Mouse (Mus musculus): Measurements from ENCODE around the gene Pde10a.

Gene Pde10a

DNA sequence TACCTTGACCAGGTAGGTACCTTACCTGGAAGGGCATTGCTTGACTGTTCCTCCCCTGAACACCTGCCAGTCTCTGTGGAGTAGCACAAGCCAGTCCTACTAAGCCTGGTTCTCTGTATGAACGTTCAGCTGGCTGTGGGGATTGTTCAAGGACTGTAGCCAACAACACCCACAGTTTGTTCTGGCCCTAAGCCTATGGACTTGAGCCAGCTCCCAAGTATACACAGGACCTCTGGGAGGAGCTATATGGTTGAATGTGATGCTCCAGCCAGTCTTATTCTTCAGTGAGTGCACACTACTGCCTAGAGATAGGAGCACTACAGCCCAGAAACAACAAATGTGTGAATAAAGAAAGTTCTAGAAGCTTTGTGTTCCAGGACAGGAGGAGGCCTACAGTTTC lies 238.1 kb downstream of the Pde10a start:
- DNase-seq = peak; percentile 46 to 58

DNA sequence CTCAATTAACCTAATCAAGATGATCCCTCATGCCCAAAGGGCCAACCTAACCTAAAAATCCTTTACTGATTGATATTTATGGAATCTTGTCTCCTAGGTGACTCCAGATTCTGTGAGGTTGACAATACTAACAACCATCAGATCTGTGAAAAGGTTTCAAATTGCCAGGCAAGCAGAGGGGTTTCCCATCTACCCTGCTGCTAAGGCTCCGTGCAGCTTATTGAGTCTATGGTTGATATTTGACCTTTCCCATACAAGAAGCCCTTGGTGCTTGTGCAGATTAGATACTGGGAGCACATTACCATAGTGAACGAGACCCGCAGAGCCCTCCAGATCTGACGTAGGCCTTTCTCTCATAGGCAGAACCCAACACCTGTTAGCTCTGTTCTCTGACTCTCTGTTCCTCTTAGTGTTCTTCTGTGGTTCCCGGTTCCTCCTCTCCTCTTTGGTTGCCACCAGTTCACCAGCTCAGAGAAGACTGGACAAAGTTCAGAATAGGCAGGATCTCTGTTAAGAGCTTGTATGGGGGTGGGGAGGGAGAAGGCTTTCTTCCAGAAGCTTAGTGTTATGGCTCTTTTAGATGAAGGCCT lies 240.9 kb downstream of the Pde10a start:
- no peak for DNase-seq

DNA sequence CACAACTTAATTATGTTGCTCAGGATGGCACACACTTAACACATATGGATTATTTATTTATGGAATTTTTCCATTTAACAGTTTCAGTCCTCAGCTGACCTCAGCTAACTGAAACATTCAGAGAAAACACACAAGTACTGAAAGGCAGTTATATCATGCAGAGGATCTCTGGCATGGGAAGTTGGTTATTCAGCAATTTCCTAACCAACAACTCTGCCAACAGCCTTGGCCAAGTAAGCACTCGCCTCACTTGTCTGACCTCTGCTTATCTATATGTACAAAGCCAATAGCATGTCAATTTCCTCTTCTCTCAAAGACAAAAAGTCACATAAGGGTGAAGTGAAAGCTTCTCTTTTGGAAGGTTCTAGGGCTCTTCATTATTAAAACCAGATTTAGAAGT lies 244.0 kb downstream of the Pde10a start:
- DNase-seq = no peak

DNA sequence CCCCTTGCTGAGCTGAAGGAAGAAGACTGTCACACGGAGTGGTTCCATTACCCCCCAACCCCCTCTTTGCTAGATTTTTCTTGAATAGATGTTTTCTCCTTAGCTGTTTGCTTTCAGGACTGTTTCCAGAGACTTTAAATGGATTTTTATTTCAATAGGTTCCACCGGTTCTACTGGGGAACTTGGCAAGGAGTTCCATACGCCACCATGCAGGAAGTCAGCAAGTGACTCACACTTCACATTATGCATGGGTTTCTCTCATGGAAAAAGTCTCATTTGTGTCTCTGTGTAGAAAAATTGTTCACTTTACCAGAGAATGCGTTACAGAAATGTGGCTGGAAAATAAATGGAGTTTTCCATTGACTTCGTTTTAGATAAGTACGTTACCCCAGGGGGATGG lies 248.2 kb downstream of the Pde10a start:
- no peak for DNase-seq

DNA sequence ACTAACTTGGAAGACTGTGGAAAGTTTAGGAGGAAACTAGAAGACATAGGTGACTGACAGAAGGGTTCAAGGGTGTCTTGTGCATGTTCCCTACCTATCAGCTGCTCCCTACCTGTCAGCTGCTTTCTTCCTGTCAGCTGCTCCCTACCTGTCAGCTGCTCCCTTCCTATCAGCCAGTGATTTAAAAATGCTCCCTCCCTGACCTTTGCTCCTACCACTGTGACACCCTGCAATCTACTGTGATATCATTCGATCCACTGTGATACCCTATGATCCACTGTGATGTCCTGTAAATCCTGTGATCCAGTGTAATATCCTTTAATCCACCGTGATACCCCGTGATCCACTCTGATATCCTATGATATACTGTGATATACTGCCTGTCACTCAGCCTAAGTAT lies 249.1 kb downstream of the Pde10a start:
- no peak for DNase-seq

DNA sequence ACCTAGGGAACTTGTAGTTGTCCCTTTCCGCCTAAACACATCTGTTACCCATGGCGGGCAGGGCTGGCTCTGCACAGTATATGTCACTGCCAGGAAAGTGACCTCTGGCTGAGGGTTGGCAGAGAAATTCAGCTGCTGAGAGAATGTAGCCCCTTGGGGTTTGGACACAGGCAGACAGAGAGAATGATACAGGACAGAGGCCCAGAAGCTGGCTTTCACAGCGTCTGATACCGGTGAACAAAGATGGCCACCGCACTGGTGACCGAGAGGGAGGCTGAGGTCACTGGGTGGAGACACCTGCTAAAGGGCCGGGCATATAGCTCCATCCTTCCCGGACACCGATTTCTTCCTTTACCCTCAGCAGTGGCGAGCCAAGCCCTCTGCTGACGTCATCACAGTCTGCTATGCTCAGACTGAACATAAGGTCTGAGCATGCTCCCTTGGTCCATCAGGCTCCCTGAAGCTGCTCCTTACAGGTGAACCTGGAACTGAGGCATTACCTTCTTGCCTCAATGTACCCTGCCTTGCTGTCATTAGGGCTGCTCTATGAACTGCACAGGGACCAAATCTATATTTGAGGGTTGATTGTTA lies 250.5 kb downstream of the Pde10a start:
- DNase-seq = peak; percentile 49 to 53

DNA sequence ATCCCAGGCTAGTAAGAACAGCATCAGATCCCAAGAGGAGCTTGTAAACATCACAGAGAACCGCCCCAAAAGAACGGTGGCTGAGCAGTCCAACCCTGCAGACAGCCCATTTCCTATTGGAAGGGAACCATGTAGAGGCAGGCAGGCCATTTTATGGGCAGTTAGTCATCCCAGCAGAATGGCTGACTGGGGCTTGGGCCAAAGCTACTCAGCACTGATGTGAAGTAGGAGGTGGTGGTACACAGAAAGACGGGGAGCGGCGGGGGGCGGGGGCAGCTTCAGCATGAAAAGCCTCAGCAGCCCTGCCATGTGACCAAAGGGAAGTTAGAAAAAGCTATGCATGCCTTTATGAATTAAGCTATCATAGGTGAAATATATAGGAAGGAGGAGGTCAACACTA lies 252.5 kb downstream of the Pde10a start:
- peak in 1 of 2 experiments; percentile 16 for DNase-seq

DNA sequence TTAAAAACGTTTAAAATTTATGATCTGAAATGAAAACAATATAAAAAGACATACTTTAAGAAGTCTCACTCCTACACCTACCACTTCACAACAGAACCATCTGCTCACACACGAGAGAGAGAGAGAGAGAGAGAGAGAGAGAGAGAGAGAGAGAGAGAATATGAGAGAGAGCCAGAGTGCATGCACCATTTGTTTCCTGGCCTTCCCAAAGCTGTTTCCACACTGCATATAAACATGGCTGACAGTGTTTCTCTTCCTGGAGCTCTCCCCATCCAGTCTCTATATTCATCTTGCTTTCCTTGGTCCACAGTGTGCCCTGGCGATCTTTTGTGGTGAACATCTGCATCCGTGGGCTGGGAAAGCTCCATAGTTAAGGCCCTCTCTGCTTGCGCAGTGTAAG lies 253.7 kb downstream of the Pde10a start:
- DNase-seq = no peak

DNA sequence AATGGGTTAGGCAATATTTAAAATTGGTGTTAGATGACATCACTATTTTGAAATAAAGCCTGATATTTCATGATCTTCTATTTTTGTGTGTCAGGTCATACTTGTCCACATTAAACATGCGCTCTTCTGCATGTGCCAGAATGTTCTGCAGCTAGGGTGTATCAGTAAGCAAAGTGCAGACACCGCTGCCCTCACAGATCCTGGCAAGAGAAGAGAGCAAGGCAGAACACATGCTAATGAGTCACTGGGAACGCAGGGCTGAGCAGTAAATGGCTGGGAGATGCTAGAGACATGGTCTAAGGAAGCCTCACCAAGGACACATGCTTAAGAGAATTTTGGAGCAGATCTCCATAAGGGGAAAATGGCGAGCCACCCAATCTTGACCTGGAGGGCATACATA lies 255.3 kb downstream of the Pde10a start:
- no peak for DNase-seq

DNA sequence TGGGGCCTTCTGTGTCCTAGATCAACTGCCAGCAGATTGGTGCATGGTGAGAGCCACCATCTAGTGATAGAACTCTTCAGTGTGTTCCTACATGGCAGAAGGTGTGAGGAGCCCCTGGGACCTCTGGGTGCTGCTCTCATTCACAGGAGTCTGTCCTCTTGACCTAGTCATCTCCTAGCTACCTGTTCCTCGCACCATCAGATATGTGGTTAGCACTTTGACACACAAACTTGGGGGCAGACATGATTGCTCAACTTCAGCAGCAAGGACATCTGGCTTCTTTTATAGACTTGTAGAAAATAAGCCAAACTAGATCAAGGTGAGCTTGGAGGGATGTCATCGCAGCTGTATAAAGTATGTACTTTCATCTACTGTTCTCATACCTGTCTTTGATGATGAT lies 255.9 kb downstream of the Pde10a start:
- DNase-seq = no peak

DNA sequence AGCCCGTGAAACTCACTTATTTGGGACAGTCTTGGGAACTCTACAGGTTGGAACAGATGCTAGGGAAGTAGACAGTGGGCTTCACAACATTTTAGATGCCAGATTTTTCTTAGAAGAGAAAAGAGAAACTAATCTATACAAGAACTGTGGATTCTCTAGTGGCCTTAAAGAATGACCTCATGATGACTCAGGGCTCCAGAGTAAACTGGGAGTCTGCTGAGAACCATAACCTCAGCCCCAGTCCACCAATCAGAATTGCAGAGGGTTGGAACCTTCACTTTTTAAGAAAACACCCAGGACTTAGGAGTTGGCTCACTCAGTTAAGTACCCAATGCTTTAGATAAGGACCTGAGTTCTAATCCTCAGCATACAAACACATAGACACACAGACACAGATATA lies 256.4 kb downstream of the Pde10a start:
- DNase-seq = no peak

DNA sequence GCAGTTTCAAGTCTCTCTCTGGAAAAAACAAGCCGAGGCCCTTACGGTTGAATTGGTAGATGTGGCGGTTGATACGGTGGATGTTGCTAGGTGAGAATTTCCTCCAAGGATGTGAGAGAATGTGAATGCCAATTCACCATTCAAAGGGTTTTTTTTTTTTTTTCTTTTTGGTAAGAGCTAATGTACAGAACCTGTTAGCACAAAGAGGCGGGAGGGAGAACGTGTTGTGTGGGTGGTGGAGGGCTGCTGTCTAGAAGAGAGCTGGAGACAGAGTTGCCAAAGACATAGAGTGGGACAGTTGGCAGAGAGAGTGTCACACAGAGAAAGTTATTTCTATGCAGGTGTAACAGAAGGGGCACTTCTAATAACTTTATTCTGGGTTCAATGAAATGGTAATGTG lies 260.7 kb downstream of the Pde10a start:
- DNase-seq = no peak

DNA sequence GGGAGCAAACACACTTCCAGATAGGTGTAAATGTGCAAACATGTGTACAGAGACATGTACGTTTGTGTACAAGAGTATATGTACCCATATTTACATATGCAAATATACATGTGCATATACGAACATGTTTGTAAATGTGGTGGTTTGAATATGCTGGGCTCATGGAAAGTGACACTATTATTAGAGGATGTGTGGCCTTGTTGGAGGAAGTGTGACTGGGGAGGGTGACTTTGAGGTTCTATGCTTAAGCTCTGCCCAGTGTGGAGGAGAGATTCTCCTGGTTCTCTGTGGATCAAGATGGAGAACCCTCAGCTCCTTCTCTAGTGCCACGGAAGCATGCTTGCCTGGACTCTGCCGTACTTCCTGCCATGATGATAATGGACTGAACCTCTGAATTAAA lies 261.3 kb downstream of the Pde10a start:
- DNase-seq = no peak

DNA sequence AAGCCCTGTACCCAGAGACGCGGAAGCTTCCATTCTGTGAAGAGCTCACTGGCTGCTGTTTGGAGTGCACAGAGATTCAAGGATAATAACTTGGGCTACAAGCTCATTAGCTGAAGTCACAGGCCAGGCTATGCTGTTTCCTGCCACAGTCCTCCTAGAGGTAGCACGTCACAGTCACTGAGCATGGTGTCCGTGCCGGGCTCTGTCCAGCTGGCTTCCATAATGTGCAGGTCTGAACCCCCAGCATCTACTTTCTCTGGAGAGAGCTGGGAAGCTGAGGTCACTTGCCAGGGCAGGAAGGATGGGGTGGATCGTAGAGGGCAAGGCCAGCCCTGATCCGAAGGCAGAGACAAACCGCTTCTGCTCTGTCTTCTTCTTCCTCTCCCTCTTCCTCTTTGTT lies 262.6 kb downstream of the Pde10a start:
- DNase-seq = no peak

DNA sequence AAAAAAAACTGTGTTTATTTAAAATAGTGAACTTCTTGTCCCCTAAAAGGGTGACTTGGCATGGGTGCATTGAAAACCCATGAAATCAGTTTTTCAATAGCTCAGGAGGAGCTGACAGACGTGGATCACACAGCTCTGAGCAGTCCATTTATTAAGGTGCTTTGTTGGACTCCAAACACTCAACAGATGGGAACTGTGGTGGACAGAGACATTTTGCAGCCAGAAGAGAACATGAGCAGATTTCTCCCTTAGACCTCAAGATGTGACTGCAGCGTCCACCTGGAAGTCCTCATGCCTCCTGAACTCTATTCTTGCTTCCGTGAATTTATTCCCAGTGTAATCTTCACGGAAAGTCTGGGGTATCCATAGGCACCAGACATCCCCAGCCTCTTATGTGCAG lies 266.4 kb downstream of the Pde10a start:
- no peak for DNase-seq

DNA sequence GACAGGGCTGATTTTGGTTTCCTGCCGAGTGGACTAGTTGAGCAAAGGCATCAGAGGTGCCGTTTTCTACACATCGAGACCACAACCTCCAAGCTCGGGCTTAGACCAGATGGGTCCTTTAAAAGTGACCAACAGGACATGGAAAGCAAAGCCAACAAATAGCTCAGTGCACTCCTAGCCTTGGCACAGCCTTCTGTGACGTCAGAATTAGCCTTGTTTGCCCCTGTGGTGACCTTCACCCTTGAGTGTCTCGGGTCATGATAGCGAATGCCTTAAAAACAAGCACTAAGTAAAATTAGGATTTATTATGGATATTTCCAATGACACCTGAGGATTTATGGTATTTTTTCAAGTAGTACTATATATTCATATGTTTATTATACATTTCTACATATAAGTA lies 267.4 kb downstream of the Pde10a start:
- DNase-seq = no peak

DNA sequence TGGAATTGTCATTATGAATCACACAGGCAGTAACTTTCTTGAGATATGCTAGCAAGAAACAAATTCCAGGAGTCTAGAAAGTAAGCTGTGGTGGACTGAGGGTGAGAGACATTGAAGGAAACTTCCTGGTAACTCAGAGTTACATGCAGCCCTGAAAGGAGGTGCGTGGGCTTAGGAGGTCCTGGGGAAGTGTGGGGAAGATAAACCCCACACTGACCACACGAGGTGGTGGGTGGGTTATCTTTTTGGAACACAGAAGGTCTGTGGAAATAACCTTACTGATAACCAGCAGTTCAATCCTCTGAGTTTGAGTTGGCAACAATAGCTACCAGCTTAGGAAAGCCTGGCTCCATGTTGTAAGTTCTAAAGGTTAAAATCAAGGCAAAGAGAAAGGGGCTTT lies 272.5 kb downstream of the Pde10a start:
- no peak for DNase-seq

DNA sequence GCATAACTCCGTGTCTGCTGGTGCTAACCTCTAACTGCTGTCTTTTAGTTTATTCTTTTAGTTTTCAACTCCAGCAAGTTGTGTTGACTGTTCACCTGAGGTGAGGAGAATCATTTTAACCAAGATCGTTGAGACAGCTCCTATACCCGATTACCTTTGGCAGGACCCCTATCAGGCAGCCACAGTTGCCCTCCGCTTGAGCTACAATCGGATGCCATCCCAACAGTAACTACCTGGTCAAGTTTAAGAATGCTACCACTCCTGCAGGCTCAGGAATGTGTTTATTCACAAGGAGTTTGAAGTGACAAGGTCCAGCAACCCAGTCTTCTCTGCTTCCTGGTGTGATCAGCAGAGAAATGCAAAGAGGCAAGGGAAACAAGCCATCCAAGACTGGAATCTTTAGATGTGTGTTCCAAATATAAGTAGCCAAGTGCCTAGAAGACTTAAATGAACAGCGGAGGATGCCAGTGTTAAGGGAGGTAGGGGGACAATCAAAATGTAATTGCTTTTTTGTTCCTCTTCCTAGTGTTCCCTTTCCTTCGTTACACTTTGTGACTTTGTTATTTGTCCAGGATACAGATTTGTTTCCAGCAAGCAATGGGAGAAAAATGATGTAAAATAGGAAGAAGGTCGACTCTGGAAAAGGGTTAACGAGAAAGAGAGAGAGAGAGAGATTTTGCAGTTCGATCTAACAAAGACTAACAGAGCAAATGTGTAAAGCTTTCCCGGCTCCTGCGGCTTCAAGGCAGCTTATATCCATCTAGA lies 273.5 kb downstream of the Pde10a start:
- DNase-seq = no peak

DNA sequence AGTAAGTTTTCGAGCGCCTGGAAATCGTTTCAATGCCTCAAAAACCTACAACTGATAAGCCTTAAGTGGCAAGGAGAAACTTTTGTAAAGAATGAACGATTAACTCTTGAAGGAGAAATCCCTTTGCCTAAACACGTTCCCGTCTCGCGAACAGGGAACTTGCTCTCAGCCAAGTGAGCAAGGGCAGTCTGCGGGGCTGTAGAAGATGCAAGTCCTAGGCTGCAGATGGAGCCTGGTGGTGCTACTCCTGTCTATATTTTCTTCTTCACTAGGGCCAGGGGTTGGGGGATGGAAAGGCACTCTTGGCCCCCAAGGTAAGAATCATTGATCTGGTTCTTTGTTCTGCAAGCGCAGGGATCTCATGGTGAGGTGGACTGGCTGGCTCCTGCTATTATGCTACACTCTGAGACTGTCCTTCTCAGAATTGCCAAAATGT lies 274.1 kb downstream of the Pde10a start:
- DNase-seq = peak in 1 of 2 experiments; percentile 39

DNA sequence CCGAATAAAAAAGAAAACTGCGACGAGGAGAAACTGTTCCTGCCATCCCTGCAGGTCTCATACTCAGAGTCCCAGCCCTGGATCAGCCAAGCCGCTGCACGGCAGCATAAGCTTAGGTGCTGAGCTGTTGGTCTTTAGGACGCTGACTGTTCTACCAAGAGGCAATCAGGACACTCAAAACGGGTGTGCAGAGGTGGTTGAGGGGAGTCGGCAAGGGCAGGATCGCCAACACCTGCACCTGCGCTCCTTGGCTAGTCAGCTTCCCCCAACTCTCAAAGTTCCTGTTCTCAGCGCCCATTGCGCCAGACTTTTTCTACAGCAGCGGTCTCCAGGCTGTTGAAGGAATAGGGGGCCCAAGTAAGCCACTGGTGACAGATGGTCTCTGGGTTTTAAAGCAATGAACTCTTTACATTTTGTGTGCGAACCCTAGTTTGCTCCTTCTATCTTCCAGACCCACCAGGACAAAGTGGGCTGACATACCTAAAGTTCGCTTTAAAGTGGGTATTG lies 274.8 kb downstream of the Pde10a start:
- DNase-seq = no peak

DNA sequence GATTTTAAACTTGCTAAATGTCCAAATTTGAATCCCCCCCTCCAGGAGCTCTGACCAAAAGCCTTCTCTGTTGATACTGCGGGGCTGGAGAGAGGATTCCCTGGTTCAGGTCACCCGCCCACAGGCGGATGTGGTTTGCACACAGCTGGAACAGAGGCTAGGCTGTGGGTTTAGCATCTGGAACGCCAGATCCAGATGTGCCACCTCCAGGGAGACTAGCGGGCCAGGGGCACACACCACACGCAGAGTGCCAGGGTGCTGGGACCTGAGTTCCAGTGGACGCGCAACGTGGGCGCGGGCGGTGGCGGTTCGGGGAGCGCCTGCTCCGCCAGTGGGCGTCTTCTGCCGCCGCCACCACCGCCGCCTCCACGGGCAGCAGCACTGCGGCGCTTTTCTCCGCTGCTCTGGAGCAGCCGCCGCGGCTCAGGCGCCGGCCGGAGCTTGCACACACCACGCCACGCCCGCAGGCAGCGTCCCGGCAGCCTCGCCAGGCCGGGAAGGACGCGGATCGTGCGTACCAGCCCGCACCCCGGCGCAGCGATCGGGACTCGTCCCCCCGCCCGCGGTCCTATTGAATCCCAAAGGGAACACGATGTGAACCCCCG lies 275.4 kb downstream of the Pde10a start:
- peak; percentile 70 for DNase-seq

DNA sequence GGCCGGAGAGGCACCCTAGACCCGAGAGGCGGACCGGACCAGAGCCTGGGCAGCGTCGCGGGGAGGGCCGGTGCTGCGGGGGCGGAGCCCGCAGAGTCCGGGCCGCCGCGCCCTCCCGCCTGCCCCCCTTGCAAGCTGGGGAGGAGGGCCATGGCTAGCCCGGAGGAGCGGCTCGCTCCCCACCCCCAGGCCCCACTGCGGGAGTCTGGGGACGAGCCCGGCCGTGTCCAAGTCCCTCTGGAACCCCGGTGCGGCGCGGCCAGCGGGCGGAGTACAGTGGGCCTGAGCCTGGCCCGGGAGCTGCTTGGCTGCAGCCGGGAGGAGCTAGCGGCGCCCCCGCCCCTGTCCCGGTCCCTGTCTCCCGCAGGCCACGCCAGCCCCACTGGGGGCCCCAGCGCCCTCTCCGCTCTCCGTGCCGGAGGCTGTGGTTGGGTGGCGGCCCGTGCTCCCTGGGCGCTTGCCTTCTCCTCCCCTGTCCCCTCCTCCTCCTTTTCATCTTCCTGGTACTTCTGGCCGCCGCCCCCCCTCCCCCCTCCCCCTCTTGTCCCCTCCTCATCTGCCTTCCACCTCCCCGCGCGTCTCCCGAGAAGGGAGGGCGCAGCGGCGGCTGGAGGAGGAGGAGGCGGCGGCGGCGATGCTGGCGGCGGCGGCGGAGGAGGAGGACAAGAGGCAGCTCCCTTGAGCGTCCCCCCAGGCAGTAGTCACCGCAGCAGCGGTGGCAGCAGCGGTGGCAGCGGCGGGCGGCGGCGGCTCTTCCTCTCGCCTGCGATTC lies 276.1 kb downstream of the Pde10a start:
- DNase-seq = peak; percentile 72 to 74

DNA sequence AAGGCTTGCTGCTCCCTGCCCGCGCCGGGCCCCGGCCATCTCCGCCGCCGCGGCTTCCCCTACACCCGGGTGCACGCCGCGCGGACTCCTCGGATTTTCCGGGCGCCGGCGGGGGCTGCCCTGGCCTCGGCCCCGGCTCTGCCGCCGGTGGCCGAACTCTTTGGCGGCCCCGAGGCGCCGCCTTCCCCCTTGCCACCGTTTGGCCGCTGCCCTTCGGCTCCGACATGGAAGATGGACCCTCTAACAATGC lies 276.6 kb downstream of the Pde10a start:
- DNase-seq = no peak
